Mouse (Mus musculus): ENCODE data around the gene Ctsll3. TPM values are rescaled to one million over a fixed set of nuclear protein-coding genes. Genes with fewer than 3 reads are reported as not detected.

The Ctsll3 gene
- not detected in 3 replicates for total RNA-seq (2017)

DNA sequence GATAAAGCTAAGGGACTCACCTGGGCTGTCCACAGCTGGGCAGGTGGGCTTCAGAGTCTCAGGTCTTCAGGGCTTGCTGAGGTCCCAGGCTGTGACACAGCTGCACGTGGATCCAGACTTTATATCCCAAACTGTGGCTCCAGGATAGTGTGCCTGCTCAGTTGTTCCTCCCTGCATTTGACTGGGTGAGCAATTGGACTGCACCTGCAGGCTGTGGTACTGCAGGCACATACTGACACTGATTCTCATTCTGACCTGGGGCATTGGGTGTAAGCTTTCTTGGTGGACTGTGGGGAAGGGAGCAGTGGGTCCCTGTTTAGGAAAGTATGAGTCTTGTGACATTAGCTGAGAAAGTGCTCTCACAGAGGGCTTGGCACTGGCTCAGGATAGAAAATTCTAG, at the start of gene Ctsll3:
Gene Ctsll3, minus strand, starts transcription at position 101 of the 400 bp plus-strand sequence.
- ATAC-seq (replicated peaks; ENCODE audit: insufficient number of reproducible peaks, low FRiP score, low TSS enrichment, poor library complexity, severe bottlenecking) = no peak

DNA sequence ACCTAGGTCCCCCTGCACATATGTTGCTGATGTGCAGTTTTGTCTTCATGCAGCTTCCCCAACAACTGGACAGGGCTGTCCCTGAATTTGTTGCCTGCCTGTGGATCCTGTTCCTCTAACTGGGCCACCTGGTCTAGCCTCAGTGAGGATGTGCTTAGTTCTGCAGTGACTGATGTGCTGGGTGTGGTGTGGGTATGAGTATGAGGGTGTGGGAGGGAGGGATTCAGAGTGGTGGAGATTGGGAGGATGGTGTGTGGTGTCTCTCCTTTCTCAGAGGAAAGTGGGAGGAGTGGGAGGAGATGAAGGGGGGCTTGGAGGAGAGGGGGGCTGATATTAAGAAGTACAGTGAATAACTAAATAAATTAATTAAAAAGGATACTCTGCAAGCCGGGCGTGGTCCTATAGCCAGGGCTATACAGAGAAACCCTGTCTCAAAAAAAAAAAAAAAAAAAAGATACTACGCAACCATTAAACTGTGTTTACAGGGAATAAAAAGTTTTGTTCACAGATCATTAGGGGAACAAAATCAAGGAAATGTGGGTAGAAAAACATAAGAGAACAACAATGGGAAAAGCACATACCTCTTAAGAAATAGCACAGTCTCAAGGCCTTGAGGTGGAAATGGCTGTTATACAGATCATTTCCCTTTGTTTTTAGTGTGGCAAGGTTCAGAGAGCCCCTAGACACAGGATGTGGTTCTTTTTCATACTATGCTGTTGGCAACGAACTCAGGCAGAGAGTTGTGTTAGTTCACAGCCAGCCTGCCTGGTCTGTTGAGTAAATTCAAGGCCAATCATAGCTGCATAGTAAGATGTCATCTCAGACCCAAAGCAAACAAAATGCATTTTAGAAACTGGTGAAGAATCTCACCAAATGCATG, 45.8 kb upstream of the Ctsll3 start:
- ATAC-seq (replicated peaks; ENCODE audit: insufficient number of reproducible peaks, low FRiP score, low TSS enrichment, poor library complexity, severe bottlenecking) = peak; percentile 63; the same call in 1 of the 2 replicates

DNA sequence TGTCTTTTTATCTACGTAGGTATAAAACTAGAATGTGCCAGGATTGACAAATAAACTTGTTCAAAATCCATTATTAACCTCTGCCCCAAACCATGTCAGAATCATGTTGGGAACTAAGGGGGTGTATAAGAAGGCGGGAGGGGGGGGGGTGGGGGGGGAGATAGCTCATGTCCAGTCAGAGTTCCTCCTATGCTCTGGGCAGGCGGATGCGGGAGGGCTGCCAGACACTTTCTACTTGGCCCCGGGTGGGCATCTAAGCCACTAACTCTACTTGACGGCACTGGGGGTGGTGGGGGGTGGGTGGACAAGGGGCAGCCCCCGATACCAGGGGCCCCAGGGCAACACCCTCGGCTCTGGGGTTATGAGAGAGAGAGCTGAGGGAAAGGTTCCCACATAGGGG, 40.5 kb upstream of the Ctsll3 start:
- ATAC-seq (replicated peaks; ENCODE audit: insufficient number of reproducible peaks, low FRiP score, low TSS enrichment, poor library complexity, severe bottlenecking) = no peak

DNA sequence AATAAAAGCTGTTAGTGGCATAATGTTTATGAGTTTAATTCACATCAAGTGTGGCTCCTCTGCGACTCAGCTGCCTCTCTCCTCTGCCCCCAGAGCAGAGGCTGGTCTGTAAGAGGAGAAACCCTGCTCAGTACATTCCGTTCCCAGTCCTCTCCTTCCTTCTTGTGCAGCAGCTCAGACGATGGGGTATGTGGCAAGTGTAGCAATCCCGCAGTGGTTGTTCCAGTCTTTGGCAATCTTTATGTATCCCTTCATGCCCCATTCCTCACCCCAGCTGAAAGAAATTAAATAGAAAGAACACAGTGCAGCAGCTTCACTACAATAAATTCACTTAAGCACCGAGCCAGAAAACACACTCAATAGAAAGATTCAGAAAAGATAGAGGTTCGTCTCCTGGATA, 40.1 kb upstream of the Ctsll3 start:
- no peak for ATAC-seq (replicated peaks; ENCODE audit: insufficient number of reproducible peaks, low FRiP score, low TSS enrichment, poor library complexity, severe bottlenecking)

DNA sequence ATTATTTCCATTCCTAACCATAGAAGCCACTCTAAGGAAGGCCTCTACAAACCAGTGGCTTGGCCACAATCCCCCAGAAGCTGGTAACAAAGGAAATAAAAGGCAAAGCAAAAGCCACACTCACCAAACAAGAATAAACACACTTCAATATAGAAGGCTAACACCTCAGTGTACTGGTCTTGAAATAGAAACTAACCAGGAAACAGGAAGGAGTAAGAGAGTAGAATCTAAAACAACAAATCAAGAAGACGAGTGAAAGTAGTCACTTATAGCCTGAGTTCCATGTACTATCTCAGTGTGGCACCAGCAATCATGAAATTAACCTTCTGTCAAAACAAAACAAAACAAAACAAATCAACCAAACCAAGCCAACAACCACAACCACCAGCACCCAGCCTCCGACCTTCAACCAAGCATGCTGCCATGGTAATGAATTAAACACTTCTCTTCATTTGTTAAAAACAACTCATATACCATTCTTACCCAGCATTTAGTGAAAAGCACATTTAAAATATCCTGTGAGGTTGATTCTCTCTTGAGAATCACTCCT, 36.8 kb upstream of the Ctsll3 start:
- peak; percentile 76 for ATAC-seq (replicated peaks; ENCODE audit: insufficient number of reproducible peaks, low FRiP score, low TSS enrichment, poor library complexity, severe bottlenecking)

DNA sequence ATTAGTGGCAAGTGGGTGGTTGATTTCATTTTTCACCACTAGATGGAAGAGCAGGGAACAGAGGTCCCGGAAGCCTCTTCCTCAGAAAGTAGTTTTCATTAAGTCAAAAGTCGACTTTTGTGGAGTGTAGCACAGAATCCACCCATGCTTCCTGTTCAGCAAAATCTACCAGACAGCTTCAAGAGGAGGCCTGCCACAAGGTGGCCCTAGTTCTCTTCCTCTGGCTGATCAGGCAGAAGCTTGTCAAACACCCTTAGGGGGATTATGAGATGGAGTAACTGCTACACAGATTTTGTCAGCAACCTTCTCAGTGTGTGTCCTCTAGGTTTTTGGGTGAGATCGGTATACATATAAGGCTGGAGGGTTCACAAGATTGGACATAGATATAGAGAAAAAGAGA, 23.4 kb upstream of the Ctsll3 start:
- ATAC-seq (replicated peaks; ENCODE audit: insufficient number of reproducible peaks, low FRiP score, low TSS enrichment, poor library complexity, severe bottlenecking) = no peak

DNA sequence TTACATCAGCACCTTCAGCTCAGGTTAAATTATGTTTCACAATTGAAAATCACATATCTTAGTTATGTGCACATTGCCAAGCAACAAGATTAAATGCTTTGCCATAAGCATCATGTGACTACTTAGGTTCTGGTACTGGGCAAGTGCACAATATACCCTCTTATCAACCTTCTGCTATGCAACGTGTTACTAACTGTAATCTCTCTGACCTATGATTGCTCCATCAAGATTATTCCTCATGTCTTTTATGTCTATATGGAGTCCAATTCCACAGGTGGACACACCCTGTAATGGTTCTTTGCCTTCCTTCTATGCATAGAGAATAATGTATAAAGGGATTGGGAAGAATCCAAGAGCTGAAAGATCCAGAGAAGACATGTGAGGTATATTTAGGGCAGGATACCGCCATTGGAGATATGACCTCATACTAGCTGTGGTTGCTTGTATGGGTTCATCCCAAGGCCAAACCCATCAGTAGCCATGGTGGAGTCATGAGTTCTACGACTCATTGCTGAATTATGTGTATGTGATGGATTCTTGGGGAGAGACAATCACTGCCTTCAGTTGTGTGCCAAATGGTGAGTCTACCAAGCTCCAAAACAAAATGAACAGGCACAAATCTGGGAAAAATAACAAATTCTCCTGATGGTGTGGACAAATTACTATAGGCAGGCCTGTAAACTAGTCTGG, 18.0 kb upstream of the Ctsll3 start:
- ATAC-seq (replicated peaks; ENCODE audit: insufficient number of reproducible peaks, low FRiP score, low TSS enrichment, poor library complexity, severe bottlenecking) = no peak

DNA sequence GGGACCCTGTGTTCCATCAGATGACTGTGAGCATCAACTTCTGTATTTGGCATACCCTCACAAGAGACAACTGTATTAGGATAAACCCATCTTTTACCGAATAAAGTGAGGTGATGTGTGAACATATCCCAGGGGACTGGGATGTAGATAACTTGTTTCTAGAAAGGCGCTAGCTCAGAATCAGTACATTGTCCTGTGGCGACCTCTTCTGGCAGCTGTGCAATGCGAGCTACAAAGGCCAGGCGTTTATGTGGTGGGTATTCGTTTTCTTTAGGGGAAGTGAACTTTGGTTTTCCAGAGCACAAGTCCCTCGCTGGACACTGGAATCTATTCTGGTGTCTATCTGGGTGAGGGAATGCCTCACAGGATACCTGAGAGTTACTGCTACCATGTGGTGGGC, 16.8 kb upstream of the Ctsll3 start:
- no peak for ATAC-seq (replicated peaks; ENCODE audit: insufficient number of reproducible peaks, low FRiP score, low TSS enrichment, poor library complexity, severe bottlenecking)

DNA sequence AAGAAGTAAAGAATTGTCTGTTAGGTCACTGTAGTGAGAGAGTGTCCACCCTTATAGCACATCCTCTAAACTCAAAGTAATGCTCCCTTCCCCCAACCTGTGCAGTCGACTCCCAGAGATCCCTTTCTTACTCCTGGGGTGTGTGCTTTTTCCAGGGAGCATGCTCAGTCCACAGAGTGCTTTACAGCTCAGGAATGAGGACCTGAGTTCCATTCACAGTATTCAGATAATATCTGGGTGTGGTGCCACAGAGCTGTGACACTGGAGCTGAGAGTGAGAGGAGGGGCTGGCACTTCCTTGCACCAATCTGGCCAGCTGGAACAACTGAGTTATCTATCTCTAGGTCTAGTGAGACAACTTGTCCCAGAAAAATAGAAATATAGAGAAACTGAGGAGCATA, 11.1 kb upstream of the Ctsll3 start:
- no peak for ATAC-seq (replicated peaks; ENCODE audit: insufficient number of reproducible peaks, low FRiP score, low TSS enrichment, poor library complexity, severe bottlenecking)

DNA sequence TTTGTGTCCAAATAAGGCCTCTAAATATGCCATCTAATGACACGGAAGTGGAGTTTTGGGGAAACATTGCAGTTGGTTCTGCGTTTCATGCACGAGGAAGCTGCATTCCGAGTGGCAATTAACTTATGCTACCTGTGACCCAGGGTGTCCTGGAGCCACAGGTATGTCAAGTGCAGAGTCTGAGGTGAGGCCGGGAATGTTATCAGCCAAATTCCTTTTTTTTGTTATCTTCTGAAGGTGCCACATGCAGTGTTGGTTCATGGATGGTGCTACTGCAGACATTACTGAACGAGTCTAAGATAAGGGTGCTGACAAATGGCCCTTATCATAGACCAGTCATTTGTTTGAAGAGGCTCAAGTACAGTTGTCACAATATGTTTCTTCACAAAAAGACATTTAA, 10.1 kb upstream of the Ctsll3 start:
- no peak for ATAC-seq (replicated peaks; ENCODE audit: insufficient number of reproducible peaks, low FRiP score, low TSS enrichment, poor library complexity, severe bottlenecking)

DNA sequence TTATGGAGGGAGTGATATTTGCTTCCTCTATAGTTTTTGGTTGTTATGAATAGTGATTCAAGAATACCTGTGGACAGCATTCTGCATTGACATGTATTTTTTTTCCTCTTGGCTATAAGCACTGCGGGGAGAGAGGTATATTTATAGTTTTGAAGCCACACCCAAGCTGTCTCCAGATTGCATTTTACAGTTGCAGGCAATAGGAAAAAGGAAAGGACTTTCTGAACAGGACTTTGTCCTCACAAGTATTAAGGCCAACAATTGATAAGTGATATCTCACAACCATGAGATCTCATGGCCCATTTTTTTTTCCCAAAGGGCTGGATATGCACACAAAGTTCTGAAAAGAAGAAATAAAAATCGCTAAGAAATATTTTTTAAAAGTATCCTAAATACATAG, 7.0 kb upstream of the Ctsll3 start:
- ATAC-seq (replicated peaks; ENCODE audit: insufficient number of reproducible peaks, low FRiP score, low TSS enrichment, poor library complexity, severe bottlenecking) = no peak

DNA sequence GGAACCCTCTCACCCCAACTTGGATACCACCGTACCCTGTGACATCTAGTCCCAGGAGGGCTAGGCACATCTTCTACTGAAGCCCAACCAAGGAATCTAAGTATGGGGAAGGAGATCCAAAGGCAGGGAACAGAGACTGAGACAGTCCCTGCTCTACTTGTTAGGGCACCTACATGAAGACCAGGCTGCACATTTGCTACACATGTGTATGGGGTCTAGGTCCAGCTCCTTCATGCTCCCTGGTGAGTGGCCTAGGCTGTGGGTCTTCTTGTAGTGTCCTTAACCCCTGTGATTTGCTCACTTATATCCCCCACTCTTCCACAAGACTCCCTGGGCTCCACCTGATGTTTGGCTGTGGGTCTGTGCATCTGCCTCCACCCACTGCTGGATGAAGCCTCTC, 13.2 kb downstream of the Ctsll3 start:
- ATAC-seq (replicated peaks; ENCODE audit: insufficient number of reproducible peaks, low FRiP score, low TSS enrichment, poor library complexity, severe bottlenecking) = no peak

DNA sequence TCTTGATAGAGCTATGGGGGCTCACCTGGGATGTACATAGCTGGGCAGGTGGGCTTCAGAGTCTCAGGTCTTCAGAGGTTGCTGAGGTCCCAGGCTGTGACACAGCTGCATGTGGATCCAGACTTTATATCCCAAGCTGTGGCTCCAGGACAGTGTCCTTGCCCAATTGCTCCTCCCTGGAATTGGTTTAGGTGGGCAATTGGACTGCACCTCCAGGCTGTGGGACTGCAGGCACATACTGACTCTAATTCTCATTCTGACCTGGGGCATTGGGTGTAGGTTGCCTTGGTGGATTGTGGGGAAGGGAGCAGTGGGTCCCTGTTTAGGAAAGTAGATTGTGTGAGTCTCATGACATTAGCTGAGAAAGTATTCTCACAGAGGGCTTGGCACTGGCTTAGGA, 16.4 kb downstream of the Ctsll3 start, which contains the start of gene BC051665:
Gene BC051665, minus strand, starts transcription at position 101 of the 400 bp plus-strand sequence.
- ATAC-seq (replicated peaks; ENCODE audit: insufficient number of reproducible peaks, low FRiP score, low TSS enrichment, poor library complexity, severe bottlenecking) = no peak

DNA sequence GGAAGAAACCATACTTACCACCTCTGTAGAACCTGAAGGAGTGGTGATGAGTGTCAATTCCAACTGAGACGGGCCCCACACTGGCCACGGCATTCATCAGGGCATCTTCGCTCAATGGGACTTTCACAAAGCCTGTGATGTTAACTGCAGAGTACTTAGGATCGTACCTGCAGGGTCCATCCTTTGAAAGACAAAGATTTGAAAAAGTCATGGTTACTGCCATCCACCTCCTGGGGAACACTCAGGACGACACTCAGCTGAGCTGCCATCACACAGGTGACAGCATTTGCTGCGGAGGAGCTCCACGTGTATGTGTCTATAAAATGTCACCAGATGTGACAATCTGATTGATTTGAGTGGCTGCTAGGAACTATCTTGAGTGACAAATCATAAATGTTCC, 19.3 kb downstream of the Ctsll3 start:
- ATAC-seq (replicated peaks; ENCODE audit: insufficient number of reproducible peaks, low FRiP score, low TSS enrichment, poor library complexity, severe bottlenecking) = no peak

DNA sequence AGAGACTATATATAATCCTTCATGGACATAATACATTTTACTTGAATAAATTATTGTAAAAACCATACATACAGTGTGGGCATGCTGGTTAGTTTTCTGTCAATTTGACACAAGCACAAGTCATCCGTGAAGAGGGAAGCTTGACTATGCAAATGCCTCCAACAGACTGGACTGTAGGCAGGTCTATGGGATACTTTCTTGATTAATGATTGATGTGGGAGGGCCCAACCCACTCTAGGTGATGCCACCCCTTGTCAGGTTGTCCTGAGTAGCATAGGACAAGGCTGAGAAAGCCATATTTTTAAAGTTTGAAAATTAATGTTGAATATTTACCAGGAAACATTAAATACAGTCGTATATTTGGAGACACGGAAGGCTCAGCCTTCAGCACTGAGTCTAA, 22.1 kb downstream of the Ctsll3 start:
- ATAC-seq (replicated peaks; ENCODE audit: insufficient number of reproducible peaks, low FRiP score, low TSS enrichment, poor library complexity, severe bottlenecking) = no peak

DNA sequence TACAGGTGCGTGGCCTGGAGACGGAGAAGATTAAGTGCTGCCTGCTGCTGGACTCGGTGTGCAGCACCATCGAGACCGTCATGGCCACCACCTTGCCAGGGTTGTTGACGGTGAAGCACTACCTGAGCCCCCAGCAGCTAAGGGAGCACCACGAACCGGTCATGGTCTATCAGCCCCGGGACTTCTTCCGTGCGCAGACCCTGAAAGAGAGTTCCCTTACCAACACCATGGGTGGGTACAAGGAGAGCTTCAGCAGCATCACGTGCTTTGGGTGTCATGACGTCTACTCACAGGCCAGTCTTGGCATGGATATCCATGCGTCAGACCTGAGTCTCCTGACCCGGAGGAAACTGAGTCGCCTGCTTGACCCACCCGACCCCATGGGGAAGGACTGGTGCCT, 41.5 kb downstream of the Ctsll3 start:
- ATAC-seq (replicated peaks; ENCODE audit: insufficient number of reproducible peaks, low FRiP score, low TSS enrichment, poor library complexity, severe bottlenecking) = 0 out of 2 replicates have a peak, but pooled peaks have one; percentile 22

DNA sequence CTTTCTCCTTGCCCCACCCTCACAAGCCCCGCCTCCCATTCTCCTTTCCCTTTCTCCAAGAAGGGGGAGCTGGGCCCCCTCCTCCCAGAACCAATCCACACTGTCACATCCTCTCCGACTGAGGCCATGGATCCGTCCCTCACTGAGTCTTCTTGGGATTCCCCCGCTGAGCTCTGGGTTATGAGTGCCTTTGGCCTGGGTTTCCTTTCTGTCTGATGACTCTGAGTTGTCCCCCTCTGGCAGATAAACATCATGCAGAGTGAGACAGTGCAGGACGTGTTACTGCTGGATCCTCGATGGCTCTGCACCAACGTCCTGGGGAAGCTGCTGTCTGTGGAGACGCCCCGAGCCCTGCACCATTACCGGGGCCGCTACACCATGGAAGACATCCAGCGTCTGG, 42.3 kb downstream of the Ctsll3 start:
- ATAC-seq (replicated peaks; ENCODE audit: insufficient number of reproducible peaks, low FRiP score, low TSS enrichment, poor library complexity, severe bottlenecking) = no peak

DNA sequence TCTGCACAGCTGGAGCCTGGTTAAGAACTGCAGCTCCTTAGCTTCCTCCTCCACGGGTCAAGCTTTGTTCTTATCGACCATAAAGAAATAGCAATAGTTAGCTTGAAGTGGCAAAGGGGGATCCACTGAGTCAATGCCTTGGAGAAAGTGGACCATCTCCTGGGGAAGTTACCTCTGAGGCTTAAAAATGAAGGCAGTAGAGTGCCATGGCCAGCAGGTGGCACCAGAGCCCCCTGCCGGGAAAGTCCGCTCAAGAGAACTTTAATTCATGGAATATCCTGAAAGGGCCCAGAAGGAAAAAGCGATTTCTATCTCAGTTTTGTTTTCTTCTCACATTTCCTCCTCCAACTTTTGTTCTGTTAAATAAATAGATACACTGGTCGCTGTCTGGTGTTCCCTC, 43.5 kb downstream of the Ctsll3 start:
- no peak for ATAC-seq (replicated peaks; ENCODE audit: insufficient number of reproducible peaks, low FRiP score, low TSS enrichment, poor library complexity, severe bottlenecking)

DNA sequence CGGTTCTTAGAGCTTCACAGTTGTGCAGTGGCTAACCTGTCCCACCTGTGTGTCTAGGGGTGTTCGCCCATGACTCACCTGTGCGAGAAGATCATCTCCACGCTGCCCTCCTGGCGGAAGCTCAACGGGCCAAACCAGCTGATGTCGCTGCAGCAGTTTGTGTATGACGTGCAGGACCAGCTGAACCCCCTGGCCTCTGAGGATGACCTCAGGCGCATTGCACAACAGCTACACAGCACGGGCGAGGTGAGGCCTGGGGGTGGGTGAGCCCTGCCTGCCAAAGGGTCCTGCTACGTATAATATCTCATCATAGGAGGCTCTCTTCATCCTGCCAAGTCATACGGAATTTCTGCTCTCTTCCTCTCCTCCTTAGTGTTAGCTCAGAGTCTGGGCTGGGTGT, 45.4 kb downstream of the Ctsll3 start:
- no peak for ATAC-seq (replicated peaks; ENCODE audit: insufficient number of reproducible peaks, low FRiP score, low TSS enrichment, poor library complexity, severe bottlenecking)

DNA sequence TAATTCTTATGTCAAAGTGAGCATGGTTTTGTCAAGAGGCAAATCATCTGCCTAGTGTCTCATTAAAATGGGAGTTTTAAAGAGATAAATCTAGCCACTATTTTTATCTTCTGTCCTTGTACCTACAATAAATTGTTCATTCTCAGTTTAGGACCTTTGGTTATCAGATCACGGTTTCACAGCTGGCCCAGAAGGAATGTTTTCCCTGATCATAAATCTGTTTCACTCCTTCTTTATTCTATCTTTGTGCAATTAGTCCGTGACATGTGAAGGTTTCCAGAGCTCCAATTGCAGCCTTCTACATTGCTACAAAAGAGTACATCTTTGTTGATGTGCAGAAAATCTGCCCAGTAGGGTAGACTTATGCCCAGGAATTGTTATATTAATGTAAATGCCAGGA, 47.4 kb downstream of the Ctsll3 start:
- no peak for ATAC-seq (replicated peaks; ENCODE audit: insufficient number of reproducible peaks, low FRiP score, low TSS enrichment, poor library complexity, severe bottlenecking)

All from monocyte, adult 5-6 weeks (primary cell).